Mouse (Mus musculus): ENCODE results near the gene Dimt1. TPM values are rescaled to one million over a fixed set of nuclear protein-coding genes. Genes with fewer than 3 reads are reported as not detected.

Dimt1 gene
- polyA plus RNA-seq, 1 experiment from 2014 or later, result 50.0 TPM

DNA sequence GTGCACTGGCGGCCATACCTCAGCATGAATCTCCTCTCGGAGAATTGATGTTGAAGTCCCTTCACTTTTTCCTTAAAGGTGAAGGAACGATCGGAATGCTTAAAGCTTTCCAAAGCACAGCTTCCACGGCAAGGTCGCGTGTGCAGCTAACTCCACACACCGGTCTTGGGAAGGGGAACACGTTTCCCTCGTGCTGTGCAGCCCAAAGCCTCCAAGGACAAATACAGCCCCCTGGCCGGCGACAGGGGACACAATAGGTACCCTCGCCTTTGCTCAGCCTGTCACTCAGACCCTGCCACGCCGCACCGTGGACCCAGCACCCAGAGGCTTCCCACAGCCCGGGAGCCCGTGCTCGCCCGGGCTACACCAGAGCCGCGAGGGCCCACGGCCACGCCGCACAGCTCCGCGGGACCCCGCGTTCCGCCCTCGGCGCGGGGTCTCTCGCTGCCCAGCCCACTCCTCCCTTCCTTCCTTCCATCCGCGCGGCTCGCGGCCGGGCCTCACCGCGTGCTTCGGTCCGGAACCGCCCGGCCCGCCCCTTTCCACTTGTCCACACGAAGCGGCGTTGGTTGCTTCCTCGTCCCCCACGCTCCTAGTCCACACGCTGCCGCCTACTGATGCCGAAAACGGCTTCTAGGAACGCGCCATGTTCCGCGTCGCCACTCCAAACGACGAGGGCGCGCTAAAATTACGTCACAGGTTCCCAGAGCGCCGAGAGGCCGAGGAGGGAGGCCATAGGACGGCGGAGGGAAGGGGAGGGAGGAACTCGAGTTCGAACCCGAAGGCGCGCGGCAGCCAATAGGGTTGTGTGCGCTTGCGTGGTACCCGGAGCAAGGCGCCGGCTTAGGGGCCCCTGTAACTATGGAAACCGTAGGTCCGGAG lies 10.4 kb upstream of the Dimt1 start, which contains the start of gene Ipo11:
Gene Ipo11, minus strand, starts transcription at position 703 of the 882 bp plus-strand sequence.
- Histone ChIP-seq H3K4me2 (replicated peaks) (peak within 1 kb of the TSS; percentile 62), H3K27ac (replicated peaks) (peak within 1 kb of the TSS; percentile 80), H3K36me3 (no peaks in the 10 kb centered on the region), H3K9ac (peak within 1 kb of the TSS; percentile 88), H3K4me1 (peaks cover 8% of the 10 kb centered on the region; the same call in 1 of the 2 replicates), H3K9me3 (replicated peaks) (no peaks in the 10 kb centered on the region), H3K27me3 (no peaks in the 10 kb centered on the region), H3K4me3 (replicated peaks) (peak within 1 kb of the TSS; percentile 100)
- ATAC-seq (ENCODE audit: insufficient number of reproducible peaks, low FRiP score, low TSS enrichment, low read depth), result peak; percentile 95
- WGBS, result under 1% methylated on average over 84 of the region's 84 CpGs

DNA sequence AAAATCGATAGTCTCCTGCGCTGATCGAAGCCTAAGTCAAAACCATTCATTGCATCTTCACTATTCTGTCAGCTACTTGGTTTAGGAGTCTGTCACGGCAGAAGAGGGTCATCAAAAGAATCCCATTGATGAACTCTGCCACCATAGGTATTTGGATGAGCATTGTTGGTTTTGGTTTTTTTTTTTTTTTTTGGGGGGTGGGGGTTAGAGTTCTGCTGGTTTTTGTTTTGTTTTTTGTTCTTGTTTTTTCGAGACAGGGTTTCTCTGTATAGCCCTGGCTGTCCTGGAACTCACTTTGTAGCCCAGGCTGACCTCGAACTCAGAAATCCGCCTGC lies 9.8 kb upstream of the Dimt1 start:
- no peaks in the 10 kb centered on the region for H3K36me3 ChIP-seq
- no peaks in the 10 kb centered on the region for H3K27me3 ChIP-seq
- H3K4me1 ChIP-seq, result peaks cover 8% of the 10 kb centered on the region; the same call in 1 of the 2 replicates
- no peak for ATAC-seq (ENCODE audit: insufficient number of reproducible peaks, low FRiP score, low TSS enrichment, low read depth)
- WGBS, result 27% methylated on average over 7 of the region's 7 CpGs
- H3K4me3 ChIP-seq (replicated peaks), result peak overlapping the region; percentile 100
- H3K9ac ChIP-seq, result 0 out of 2 replicates have a peak overlapping the region, but pooled peaks have one; percentile 88
- H3K4me2 ChIP-seq (replicated peaks), result peak overlapping the region; percentile 62
- H3K9me3 ChIP-seq (replicated peaks), result no peaks in the 10 kb centered on the region
- H3K27ac ChIP-seq (replicated peaks), result no peak overlapping the region; the same call in 1 of the 2 replicates

DNA sequence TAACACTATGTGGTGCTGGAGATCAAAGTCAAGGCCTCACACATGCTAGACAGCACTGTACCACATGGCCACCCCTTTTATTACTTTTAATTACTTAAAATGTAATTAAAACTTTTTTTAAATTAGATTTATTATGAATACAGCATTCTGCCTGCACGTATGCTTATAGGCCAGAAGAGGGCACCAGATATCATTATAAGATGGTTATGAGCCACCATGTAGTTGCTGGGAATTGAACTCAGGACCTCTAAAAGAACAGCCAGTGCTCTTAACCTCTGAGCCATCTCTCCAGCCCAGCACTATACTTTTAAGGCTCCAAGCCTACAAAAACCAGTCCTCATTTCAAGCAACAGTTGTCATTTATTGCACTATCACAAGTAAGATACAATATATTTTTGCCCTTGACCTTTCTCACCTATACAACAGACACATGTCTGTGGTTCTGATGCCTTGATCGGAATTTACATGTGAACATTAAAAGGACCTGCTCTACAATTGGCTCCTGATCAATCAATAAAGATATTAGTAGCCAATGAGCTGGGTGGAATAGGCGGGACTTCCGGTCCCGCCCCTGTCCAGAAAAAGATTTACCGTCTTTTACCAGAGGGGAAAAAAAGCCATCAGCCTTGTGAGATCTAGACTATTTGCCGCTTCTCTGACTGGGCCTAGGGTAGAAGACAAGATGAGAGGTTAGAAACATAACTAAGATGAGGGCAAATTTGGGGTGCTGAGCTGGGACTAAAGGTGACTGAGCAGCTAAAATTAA lies 5.5 kb upstream of the Dimt1 start:
- no peak for ATAC-seq (ENCODE audit: insufficient number of reproducible peaks, low FRiP score, low TSS enrichment, low read depth)
- Histone ChIP-seq H3K27me3 (no peaks in the 10 kb centered on the region), H3K4me2 (replicated peaks) (0 out of 2 replicates have a peak overlapping the region, but pooled peaks have one; percentile 8), H3K27ac (replicated peaks) (no peak overlapping the region), H3K9me3 (replicated peaks) (no peaks in the 10 kb centered on the region), H3K4me3 (replicated peaks) (peak overlapping the region; percentile 12; the same call in 1 of the 2 replicates), H3K4me1 (peaks cover 4% of the 10 kb centered on the region; the same call in 1 of the 2 replicates), H3K9ac (no peak overlapping the region), H3K36me3 (no peaks in the 10 kb centered on the region)
- 22% methylated on average over 7 of the region's 7 CpGs for WGBS

DNA sequence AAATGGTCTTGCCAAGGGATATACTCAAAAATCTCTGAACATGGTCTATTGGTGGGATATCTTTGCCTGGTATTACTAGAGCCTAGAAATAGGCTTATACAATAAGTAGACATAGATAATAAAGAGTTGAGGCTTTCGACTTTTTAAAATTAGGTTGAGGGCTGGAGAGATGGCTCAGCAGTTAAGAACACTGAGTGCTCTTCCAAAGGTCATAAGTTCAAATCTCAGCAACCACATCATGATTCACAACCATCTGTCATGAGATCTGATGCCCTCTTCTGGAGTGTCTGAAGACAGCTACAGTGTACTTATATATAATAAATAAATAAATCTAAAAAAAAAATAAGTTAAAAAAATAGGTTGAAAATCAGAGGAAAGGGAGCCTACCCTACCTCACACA lies 4.2 kb upstream of the Dimt1 start:
- peaks cover 2% of the 10 kb centered on the region for H3K4me1 ChIP-seq
- WGBS, result 91% methylated on average over 1 of the region's 1 CpGs
- H3K4me3 ChIP-seq (replicated peaks), result no peak overlapping the region
- no peaks in the 10 kb centered on the region for H3K9me3 ChIP-seq (replicated peaks)
- no peak overlapping the region for H3K4me2 ChIP-seq (replicated peaks)
- no peak overlapping the region for H3K27ac ChIP-seq (replicated peaks)
- no peaks in the 10 kb centered on the region for H3K36me3 ChIP-seq
- H3K9ac ChIP-seq, result no peak overlapping the region
- ATAC-seq (ENCODE audit: insufficient number of reproducible peaks, low FRiP score, low TSS enrichment, low read depth), result no peak
- H3K27me3 ChIP-seq, result no peaks in the 10 kb centered on the region

DNA sequence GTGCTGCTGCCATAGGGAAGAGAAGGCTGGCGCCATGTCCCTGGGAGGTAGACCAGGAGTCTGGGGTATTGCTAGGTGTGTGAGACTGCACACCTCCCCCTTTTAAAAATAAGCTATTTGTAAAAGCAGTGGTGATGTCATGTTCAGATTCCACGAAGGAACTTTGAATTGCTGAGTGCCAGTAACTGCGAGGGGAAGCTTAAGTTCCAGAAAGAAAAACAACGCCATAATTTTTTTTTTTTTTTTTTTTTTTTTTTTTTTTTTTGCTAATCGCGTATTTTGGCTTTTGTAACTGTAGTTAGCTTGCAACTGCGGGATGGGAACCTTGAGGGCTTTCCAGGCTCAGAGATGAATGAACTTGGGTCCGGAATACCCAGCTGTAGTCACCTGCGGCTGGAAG lies 1.4 kb upstream of the Dimt1 start:
- H3K27ac ChIP-seq (replicated peaks), result no peak overlapping the region
- no peaks in the 10 kb centered on the region for H3K27me3 ChIP-seq
- no peak for ATAC-seq (ENCODE audit: insufficient number of reproducible peaks, low FRiP score, low TSS enrichment, low read depth)
- H3K4me3 ChIP-seq (replicated peaks), result no peak overlapping the region
- H3K9ac ChIP-seq, result no peak overlapping the region
- H3K36me3 ChIP-seq, result peaks cover 8% of the 10 kb centered on the region
- peaks cover 11% of the 10 kb centered on the region for H3K4me1 ChIP-seq
- 79% methylated on average over 9 of the region's 9 CpGs for WGBS
- H3K9me3 ChIP-seq (replicated peaks), result no peaks in the 10 kb centered on the region
- H3K4me2 ChIP-seq (replicated peaks), result no peak overlapping the region

DNA sequence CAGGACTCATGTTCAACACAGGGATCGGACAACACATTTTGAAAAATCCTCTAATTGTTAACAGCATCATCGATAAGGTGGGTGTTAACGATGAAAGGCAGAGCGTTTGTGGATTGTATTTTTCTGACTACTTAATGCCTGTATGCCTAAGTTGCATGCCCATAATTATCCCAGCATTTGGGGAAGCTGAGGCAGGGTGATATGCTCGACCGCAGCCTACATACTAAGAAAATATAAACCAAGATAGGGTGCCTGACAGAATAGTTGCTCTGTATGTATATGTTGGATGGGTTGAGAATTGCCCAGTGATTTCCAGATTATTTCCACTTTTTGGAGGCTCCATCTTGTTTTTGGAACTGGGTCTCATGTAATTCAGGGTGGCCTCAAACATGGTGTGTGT lies 656 bp downstream of the Dimt1 start:
- peak overlapping the region; percentile 68 for H3K4me2 ChIP-seq (replicated peaks)
- no peaks in the 10 kb centered on the region for H3K9me3 ChIP-seq (replicated peaks)
- peak overlapping the region; percentile 82 for H3K9ac ChIP-seq
- peak overlapping the region; percentile 87 for H3K4me3 ChIP-seq (replicated peaks)
- no peaks in the 10 kb centered on the region for H3K27me3 ChIP-seq
- 4% methylated on average over 6 of the region's 6 CpGs for WGBS
- H3K27ac ChIP-seq (replicated peaks), result no peak overlapping the region
- no peak for ATAC-seq (ENCODE audit: insufficient number of reproducible peaks, low FRiP score, low TSS enrichment, low read depth)
- peaks cover 25% of the 10 kb centered on the region for H3K36me3 ChIP-seq
- peaks cover 11% of the 10 kb centered on the region for H3K4me1 ChIP-seq

DNA sequence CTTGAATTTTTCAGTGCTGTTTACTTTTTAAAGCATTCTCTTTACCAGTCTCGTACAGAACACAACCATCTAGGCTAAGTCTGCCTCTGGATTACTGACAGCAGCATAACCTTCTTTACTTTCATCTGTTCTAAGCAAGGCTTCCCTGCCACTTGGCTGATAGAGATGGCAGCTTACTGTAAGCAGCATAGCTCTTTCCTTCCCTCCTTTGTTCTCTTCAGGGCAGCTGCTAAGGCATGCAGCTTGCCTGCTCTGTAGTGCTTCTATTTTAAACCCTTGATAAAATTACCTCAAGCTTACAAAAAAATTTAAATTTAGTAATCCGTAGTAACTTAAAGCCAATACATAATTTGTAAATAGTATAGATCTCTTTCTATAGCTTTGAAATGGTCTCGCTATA lies 8.0 kb downstream of the Dimt1 start:
- Histone ChIP-seq H3K27ac (replicated peaks) (no peak overlapping the region), H3K9ac (no peak overlapping the region), H3K36me3 (peaks cover 62% of the 10 kb centered on the region), H3K4me1 (no peaks in the 10 kb centered on the region), H3K9me3 (replicated peaks) (no peaks in the 10 kb centered on the region), H3K4me3 (replicated peaks) (no peak overlapping the region), H3K4me2 (replicated peaks) (no peak overlapping the region), H3K27me3 (no peaks in the 10 kb centered on the region)
- WGBS, result 87% methylated on average over 3 of the region's 3 CpGs
- ATAC-seq (ENCODE audit: insufficient number of reproducible peaks, low FRiP score, low TSS enrichment, low read depth), result no peak

DNA sequence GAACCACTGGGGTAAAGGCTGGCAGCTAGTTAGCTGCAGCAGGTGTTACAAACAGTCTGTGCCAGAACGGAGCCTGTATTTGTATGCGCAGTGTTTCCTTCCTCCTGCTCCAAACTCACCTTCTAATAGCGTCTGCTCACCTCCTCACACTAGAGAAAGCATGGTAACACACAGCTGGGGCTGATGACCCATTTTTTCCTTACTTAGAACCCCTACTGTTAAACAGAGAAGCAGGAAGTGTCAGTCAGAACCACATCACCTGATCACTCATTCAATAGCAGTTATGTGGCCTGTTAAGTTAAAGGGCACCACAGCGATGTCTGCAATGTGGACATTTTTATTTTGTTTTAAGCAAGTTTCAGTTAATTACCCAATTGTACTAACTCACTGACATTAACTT lies 10.6 kb downstream of the Dimt1 start:
- no peak overlapping the region for H3K4me3 ChIP-seq (replicated peaks)
- no peaks in the 10 kb centered on the region for H3K9me3 ChIP-seq (replicated peaks)
- H3K27ac ChIP-seq (replicated peaks), result no peak overlapping the region
- no peak overlapping the region for H3K4me2 ChIP-seq (replicated peaks)
- H3K27me3 ChIP-seq, result no peaks in the 10 kb centered on the region
- WGBS, result 86% methylated on average over 4 of the region's 4 CpGs
- H3K9ac ChIP-seq, result no peak overlapping the region
- peaks cover 53% of the 10 kb centered on the region for H3K36me3 ChIP-seq
- no peak for ATAC-seq (ENCODE audit: insufficient number of reproducible peaks, low FRiP score, low TSS enrichment, low read depth)
- H3K4me1 ChIP-seq, result no peaks in the 10 kb centered on the region

DNA sequence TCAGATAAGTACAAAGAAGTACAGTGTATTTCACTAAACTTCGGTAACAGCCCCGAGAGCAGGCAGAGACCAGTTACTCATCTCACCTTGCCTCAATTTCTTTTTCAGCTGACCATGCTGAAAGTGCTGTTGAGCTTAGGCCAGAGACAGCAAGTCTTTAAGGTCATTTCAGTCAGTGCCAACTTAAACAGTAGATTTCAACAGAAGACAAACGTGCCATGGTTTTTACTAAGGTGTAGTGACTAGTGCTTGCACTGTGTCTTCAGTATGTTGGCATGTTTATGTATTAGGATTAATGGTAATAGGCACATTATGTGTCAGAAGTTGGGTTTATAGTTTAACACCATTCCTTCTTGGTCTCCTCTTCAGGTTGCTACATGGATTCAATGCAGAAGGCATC lies 11.4 kb downstream of the Dimt1 start:
- Histone ChIP-seq H3K27me3 (no peaks in the 10 kb centered on the region), H3K4me1 (no peaks in the 10 kb centered on the region), H3K9ac (no peak overlapping the region), H3K4me3 (replicated peaks) (no peak overlapping the region), H3K27ac (replicated peaks) (no peak overlapping the region), H3K36me3 (peaks cover 49% of the 10 kb centered on the region), H3K4me2 (replicated peaks) (no peak overlapping the region), H3K9me3 (replicated peaks) (no peaks in the 10 kb centered on the region)
- no peak for ATAC-seq (ENCODE audit: insufficient number of reproducible peaks, low FRiP score, low TSS enrichment, low read depth)
- 90% methylated on average over 3 of the region's 3 CpGs for WGBS

DNA sequence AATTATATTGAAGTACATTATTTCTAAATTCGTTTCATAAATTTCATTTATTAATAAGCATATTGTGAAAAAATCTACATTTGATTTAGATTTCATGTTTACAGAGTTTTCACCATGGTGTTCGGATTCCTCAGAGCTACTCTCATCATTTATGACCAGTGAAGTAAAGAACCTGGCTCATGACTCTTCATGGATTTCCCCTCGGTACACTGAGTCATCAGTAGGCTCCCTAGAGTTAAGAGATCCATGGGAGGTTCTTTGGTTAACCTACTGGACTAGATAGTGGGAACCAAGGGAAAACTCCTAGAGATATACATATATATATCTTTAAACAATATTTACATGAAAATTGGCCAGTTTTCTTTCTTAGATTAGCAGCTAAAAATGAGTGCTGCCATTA lies 13.6 kb downstream of the Dimt1 start:
- WGBS, result 85% methylated on average over 3 of the region's 3 CpGs
- peaks cover 46% of the 10 kb centered on the region for H3K36me3 ChIP-seq
- no peak for ATAC-seq (ENCODE audit: insufficient number of reproducible peaks, low FRiP score, low TSS enrichment, low read depth)
- no peak overlapping the region for H3K4me3 ChIP-seq (replicated peaks)
- H3K4me1 ChIP-seq, result no peaks in the 10 kb centered on the region
- no peak overlapping the region for H3K27ac ChIP-seq (replicated peaks)
- no peak overlapping the region for H3K9ac ChIP-seq
- H3K27me3 ChIP-seq, result no peaks in the 10 kb centered on the region
- no peaks in the 10 kb centered on the region for H3K9me3 ChIP-seq (replicated peaks)
- H3K4me2 ChIP-seq (replicated peaks), result no peak overlapping the region

DNA sequence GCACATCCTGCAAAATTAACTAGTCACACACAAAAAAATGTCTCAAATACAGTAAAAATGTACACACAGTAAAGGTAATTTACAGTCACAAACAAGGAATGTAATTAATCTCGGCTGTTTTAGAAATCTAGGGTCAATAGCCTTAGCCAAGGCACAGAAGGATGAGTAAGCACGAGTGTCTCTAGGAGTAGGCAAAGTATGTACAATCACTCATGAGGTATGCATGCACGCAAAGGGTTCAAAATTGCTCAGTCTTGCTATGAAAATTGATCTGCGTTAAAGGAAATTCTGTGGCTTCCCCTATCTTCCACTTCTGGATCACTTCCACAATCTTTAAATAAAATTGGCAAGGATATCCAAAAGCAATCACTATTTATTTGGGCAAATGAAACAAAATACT lies 14.6 kb downstream of the Dimt1 start:
- WGBS, result 82% methylated on average over 4 of the region's 4 CpGs
- Histone ChIP-seq H3K9ac (no peak overlapping the region), H3K36me3 (peaks cover 39% of the 10 kb centered on the region), H3K4me2 (replicated peaks) (no peak overlapping the region), H3K9me3 (replicated peaks) (no peaks in the 10 kb centered on the region), H3K27me3 (no peaks in the 10 kb centered on the region), H3K4me1 (no peaks in the 10 kb centered on the region), H3K4me3 (replicated peaks) (no peak overlapping the region), H3K27ac (replicated peaks) (no peak overlapping the region)
- ATAC-seq (ENCODE audit: insufficient number of reproducible peaks, low FRiP score, low TSS enrichment, low read depth), result no peak

Data from embryonic facial prominence, embryonic 15.5 days (tissue).